22 mouse cellular contexts compared by ENCODE assay signal in the genomic region with DNA sequence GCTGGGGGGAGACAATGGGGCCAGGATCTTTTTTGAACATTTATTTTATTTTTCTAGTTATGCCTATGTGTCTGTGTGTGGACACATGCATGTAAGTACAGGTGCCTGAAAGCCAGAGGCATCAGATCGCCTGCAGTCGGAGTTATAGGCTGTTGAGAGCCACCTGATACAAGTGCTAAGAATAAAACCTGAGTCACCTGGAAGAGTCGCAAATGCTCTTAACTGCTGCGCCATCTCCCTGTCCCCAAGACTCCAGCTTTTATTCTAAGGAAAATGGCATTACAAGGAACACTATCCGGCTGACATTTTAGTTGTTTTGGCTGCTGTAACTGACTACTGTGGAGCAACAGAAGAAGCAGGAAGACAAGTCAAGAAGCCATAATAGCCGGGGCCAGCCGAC. TPM values are rescaled to one million over a fixed set of nuclear protein-coding genes. Genes with fewer than 3 reads are reported as not detected.
"Had no signal": no experiment of that assay in that cellular context is flagged by ENCODE, and none has a peak within 500 bp of the region (broad histone marks: within the 10 kb centered on the region; RNA-seq: fewer than 3 reads in every experiment).

No protein-coding gene starts in this region.

- H3K4me2 ChIP-seq: limb, embryonic 12.5 days; limb, embryonic 15.5 days; liver, embryonic 11.5 days; lung, embryonic 14.5 days; midbrain, embryonic 12.5 days; midbrain, embryonic 15.5 days; neural tube, embryonic 12.5 days; neural tube, embryonic 15.5 days; stomach, embryonic 15.5 days had no signal

- H3K4me3 ChIP-seq: limb, embryonic 12.5 days; limb, embryonic 15.5 days; midbrain, embryonic 12.5 days; midbrain, embryonic 15.5 days; neural tube, embryonic 12.5 days; neural tube, embryonic 15.5 days; stomach, embryonic 15.5 days had no signal

- ATAC-seq: liver, postnatal 0 days; lung, postnatal 0 days; midbrain, embryonic 15.5 days had no signal

- H3K4me1 ChIP-seq: limb, embryonic 12.5 days; limb, embryonic 15.5 days; neural tube, embryonic 12.5 days; stomach, embryonic 15.5 days had no signal

- DNase-seq: kidney, postnatal 25 days; left cerebral cortex, postnatal 4 days; liver, postnatal 0 days; lung, embryonic 14.5 days; right cerebral cortex, adult 18-20 months; right cerebral cortex, postnatal 14 days; right cerebral cortex, postnatal 4 days; spleen, adult 18-20 months; thymus, postnatal 25 days had no signal

- H3K27me3 ChIP-seq: limb, embryonic 12.5 days; limb, embryonic 15.5 days; midbrain, embryonic 12.5 days; midbrain, embryonic 15.5 days; neural tube, embryonic 12.5 days; neural tube, embryonic 15.5 days; stomach, embryonic 15.5 days had no signal

- H3K9ac ChIP-seq: limb, embryonic 12.5 days; limb, embryonic 15.5 days; liver, embryonic 14.5 days; liver, postnatal 0 days; lung, embryonic 14.5 days; midbrain, embryonic 12.5 days; midbrain, embryonic 15.5 days; neural tube, embryonic 12.5 days; neural tube, embryonic 15.5 days; stomach, embryonic 15.5 days had no signal

- H3K27ac ChIP-seq: kidney, postnatal 0 days; limb, embryonic 12.5 days; limb, embryonic 15.5 days; liver, embryonic 14.5 days; macrophage; midbrain, embryonic 12.5 days; midbrain, embryonic 15.5 days; neural tube, embryonic 12.5 days; neural tube, embryonic 15.5 days; stomach, embryonic 15.5 days had no signal

- H3K9me3 ChIP-seq: limb, embryonic 12.5 days; limb, embryonic 15.5 days; midbrain, embryonic 12.5 days; midbrain, embryonic 15.5 days; neural tube, embryonic 12.5 days; neural tube, embryonic 15.5 days; stomach, embryonic 15.5 days had no signal

- H3K36me3 ChIP-seq: limb, embryonic 12.5 days; limb, embryonic 15.5 days; midbrain, embryonic 12.5 days; midbrain, embryonic 15.5 days; neural tube, embryonic 12.5 days; neural tube, embryonic 15.5 days; stomach, embryonic 15.5 days had no signal

RNA-seq across cellular contexts. Expression of gene Dazl, which starts 45.5 kb away (rescaled TPM):
- polyA plus RNA-seq: kidney, embryonic 14.5 days; kidney, postnatal 0 days; limb, embryonic 12.5 days; liver, postnatal 0 days; lung, postnatal 0 days; macrophage; neural tube, embryonic 12.5 days had no signal
